Mouse (Mus musculus): ENCODE results near the gene Nbeal2. TPM values are rescaled to one million over a fixed set of nuclear protein-coding genes. Genes with fewer than 3 reads are reported as not detected.

Nbeal2 gene
- total and polyA plus RNA-seq, 3 experiments, result 3.2 to 19.7 (median 8.4) TPM

- TF ChIP-seq MAZ (IDR thresholded peaks at IDR 0.05; ENCODE audit: low read depth, low read length) (no peak), IRF4 (IDR thresholded peaks at IDR 0.05; ENCODE audit: low read depth, low read length) (no peak), SIN3A (IDR thresholded peaks at IDR 0.05; ENCODE audit: low read length) (peak; percentile 57), BHLHE40 (IDR thresholded peaks at IDR 0.05; ENCODE audit: low read depth, low read length) (no peak), MAX (IDR thresholded peaks at IDR 0.05; ENCODE audit: low read length) (peak; percentile 67)
Observed at GRCm38 (mm10) chr9:110624361-110625166, 29.4 kb downstream of the Nbeal2 start, which contains the start of gene Nradd (continued).

GRCm38 (mm10) chr9:110623416-110624195 is 30.4 kb downstream of the Nbeal2 start:
- Histone ChIP-seq H3K4me3 (replicated peaks in 1 of 3; ENCODE audit: low read depth in 2 of 3, low read length in 2 of 3, poor library complexity in 1 of 3) (peak overlapping the region in 2 of 3 experiments; percentile 38 to 56), H3K9ac (ENCODE audit: insufficient read depth, low read depth) (no peak overlapping the region; the same call in 1 of the 2 replicates), H3K27ac (ENCODE audit: insufficient read depth, low read depth) (no peak overlapping the region), H3K36me3 (replicated peaks in 1 of 2; ENCODE audit: control insufficient read depth in 1 of 2, insufficient read depth in 1 of 2, low read length in 1 of 2) (peaks cover 63 to 83% of the 10 kb centered on the region in 2 experiments), H3K4me1 (ENCODE audit: control insufficient read depth in 1 of 2, insufficient read depth in 2 of 2) (peaks cover 4 to 23% of the 10 kb centered on the region in 2 experiments; a peak in 2 of 4 replicates), H3K27me3 (replicated peaks) (no peaks in the 10 kb centered on the region), H3K4me2 (ENCODE audit: insufficient read depth, low read depth, poor library complexity, severe bottlenecking) (no peak overlapping the region; the same call in 1 of the 2 replicates), H3K9me3 (replicated peaks; ENCODE audit: low read length) (no peaks in the 10 kb centered on the region), H3K79me2 (replicated peaks; ENCODE audit: control insufficient read depth, extremely low read depth, insufficient read depth, poor library complexity, severe bottlenecking) (no peaks in the 10 kb centered on the region)
- TF ChIP-seq CHD2 (IDR thresholded peaks at IDR 0.05; ENCODE audit: low read length), result no peak
- TF ChIP-seq PAX5 (IDR thresholded peaks at IDR 0.05; ENCODE audit: low read length), result no peak
- TF ChIP-seq NRF1 (IDR thresholded peaks at IDR 0.05; ENCODE audit: low read depth, low read length), result no peak
- TF ChIP-seq ZC3H11A (IDR thresholded peaks at IDR 0.05; ENCODE audit: low read depth, low read length), result no peak
- TF ChIP-seq E2F4 (IDR thresholded peaks at IDR 0.05; ENCODE audit: insufficient replicate concordance, low read depth, low read length), result no peak
- TF ChIP-seq RAD21 (IDR thresholded peaks at IDR 0.05; ENCODE audit: low read depth, low read length), result no peak
- TF ChIP-seq ZKSCAN1 (IDR thresholded peaks at IDR 0.05; ENCODE audit: borderline replicate concordance, low read depth, low read length), result no peak
- TF ChIP-seq MAFK (IDR thresholded peaks at IDR 0.05; ENCODE audit: insufficient replicate concordance, low read length), result no peak
- no peak for TF ChIP-seq JUND (conservative IDR thresholded peaks at IDR 0.05; ENCODE audit: low read depth, low read length)
- TF ChIP-seq MEF2A (IDR thresholded peaks at IDR 0.05; ENCODE audit: borderline replicate concordance, low read depth, low read length), result no peak
- TF ChIP-seq HCFC1 (IDR thresholded peaks at IDR 0.05; ENCODE audit: low read depth, low read length), result no peak
- no peak for TF ChIP-seq POLR2A (IDR thresholded peaks at IDR 0.05; ENCODE audit: low read depth, low read length)
- TF ChIP-seq MXI1 (IDR thresholded peaks at IDR 0.05; ENCODE audit: low read depth, low read length), result no peak
- TF ChIP-seq SMC3 (IDR thresholded peaks at IDR 0.05; ENCODE audit: low read depth, low read length), result no peak
- no peak for TF ChIP-seq NELFE (IDR thresholded peaks at IDR 0.05; ENCODE audit: low read depth, low read length)
- no peak for TF ChIP-seq TCF12 (IDR thresholded peaks at IDR 0.05; ENCODE audit: low read depth, low read length)
- dilution Hi-C loops (cut with MboI; ENCODE audit: extremely low pct_ligation_motif_present, extremely low pct_unique_long_range_greater_than_20kb, low sequenced_read_pairs) (no loop called here), in situ Hi-C loops (cut with MboI; ENCODE audit: low pct_ligation_motif_present, low pct_unique_long_range_greater_than_20kb, low sequenced_read_pairs) (loop anchor here (5.0 kb wide), 1 partner anchor 211 kb away; no protein-coding TSS in a partner anchor)
- DNase-seq (ENCODE audit: extremely low read depth), result no peak
